Mouse (Mus musculus): ENCODE measurements at regions not wholly inside any gene's neighbourhood (a gene's known extent, or its start where the extent isn't known, plus 50 kb on each side); places are given as distances from the start of the nearest gene placed in this dataset.

DNA sequence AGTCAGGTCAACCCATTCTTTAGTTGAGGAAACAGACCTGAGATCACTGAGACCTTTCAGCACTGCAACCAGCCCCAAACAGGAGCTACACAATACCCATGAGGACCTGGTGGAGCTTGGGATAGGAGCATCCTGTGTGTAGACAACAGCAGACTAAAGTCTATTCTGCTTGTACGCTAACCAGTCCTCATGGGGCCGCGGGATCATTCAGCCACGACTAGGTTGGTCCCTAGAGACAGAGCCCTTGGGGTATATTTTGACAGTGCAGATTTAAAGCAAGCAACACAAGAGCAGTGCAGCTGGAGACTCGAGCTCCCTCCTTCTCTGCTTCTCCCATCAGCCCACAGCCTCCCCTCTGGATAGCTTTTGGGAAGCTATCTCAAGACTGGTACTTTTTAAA lies 51.7 kb upstream of the Ankrd34c start:
- no peak for DNase-seq (ENCODE audit: low read depth, low spot score)

DNA sequence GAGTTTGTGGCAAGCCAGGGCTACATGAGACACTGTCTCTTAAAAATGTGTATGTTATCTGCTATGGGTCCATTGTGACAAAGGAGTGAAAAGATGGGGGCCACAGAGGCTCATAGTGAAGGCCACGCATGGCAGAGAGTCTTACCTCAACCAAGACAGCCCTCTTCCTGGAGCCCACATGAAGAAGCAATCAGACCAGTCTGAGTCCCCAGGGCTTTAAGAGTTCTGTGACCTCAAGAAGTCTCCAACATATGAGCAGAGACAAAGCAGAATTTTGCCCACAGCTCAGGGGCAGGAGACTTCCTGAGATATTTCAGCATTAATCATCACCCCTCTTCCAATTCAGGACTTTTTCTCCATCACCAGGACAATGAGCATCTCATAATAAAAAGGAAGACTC lies 50.4 kb upstream of the Ankrd34c start:
- DNase-seq (ENCODE audit: low read depth, low spot score), result no peak

All from forelimb bud, embryonic 11.5 days (tissue).